Mouse (Mus musculus): ENCODE results near the gene Tle4.

Gene Tle4

DNA sequence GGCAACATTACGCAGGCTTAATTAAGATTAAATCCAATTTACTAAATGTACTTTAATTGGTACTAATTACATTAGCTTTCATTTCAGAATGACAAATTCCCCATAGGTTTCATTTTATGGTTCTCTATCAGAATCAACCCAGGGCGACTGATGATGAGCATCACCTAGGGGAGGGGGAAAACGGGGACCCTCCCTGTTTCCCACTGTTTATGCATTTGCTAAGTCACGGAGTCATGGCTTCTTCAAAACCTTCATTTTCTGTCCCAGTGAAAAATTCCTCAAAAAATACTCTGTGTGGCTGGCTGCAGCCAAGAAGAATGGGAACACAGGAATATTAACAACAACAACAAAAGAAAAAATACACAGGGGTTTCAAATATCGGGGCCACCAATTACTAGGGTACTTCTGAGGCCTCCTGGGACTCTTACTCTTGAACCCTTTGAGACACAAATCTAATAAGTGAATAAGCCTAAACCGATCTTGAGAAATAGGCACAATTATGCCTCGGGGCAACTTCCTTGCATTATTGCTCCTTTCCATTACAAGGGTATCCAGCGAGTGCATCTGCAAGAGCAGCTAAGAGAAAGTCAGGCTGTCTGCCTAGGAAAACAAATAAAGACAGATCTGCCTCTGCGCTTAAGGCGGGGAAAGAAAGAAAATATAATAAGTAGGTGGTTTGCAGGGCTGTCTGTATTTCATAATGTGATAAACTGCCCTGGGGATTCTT lies 5.9 kb downstream of the Tle4 start:
- DNase-seq (ENCODE audit: low read depth) = no peak

DNA sequence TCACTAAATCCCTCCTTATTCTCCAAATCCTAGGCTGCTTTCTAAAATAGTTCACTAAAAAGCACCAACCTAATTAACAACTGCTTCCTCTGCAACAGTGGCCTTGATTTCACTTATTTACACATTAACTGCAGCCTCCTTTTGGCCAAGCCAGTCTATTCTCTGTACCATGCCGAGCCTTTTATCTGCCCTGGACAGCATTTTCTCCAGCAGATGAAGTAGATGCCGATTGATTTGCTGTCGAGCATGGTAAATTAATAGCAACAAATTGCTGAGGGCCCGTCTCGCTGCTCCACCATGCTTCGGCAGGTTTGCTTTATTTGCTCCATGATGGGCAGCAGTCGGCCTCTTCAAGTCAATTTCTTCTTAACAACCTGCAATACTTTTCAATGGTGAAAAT lies 7.7 kb downstream of the Tle4 start:
- DNase-seq (ENCODE audit: low read depth) = no peak

DNA sequence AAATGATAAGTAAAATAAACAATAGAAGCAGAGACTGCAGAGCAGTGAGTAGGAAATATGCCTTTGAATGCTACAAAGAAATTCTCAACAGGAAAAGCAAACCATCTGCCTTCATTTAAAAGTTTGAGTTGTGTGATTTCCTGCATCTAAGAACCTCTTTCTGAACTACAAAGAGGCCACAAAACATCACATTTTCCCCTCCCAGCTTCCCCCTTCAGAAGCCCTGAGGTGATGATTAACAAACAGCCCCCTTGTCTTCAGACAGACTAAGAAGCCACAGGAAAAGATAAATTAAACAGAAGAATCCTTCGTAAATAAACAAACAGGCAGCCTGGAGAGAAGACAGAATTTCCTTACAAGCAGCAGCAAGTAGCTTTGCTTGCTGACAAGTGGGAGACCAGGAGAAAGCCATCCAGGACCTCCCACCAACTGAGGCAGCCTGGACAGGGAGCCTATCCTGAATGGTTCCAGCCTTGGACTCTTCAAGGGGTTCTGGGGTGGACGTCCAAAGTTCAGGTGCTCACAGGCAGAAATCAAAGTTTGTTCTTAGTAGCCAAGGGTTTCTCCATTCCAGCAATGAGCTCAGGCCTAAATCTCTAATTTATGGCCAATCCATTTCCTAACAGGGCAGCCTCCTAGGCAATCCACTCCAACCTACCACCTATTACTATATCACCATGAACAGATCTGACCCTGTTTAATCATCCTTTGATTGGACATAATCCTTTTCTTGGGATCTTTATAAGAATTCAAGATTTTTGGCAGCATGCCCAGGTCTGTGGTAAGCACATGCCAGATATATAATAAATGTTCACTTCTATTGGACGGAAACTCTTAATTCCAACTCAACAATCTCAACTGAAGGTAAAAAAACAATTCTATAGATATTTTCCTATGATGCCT lies 9.4 kb downstream of the Tle4 start:
- peak; percentile 86 for DNase-seq (ENCODE audit: low read depth)

DNA sequence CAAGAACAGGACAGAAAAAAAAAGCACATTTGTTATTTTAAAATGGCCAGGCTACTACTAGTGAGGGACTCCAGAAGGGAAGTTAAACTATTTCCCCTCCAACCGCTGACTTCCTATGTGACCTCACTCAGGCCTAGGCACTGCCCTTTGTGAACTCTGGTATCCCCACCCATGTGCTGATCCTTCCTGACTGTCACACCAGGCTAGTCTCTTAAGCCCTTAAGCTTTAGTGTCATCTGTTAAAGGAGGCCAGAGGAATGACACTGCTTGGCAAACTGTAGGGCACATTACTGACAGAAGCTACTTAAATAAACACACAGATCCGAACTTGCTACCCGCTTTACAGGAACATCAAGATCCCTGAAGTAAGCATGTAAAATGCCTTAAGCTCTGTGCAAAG lies 11.7 kb downstream of the Tle4 start:
- peak; percentile 37 for DNase-seq (ENCODE audit: low read depth)

DNA sequence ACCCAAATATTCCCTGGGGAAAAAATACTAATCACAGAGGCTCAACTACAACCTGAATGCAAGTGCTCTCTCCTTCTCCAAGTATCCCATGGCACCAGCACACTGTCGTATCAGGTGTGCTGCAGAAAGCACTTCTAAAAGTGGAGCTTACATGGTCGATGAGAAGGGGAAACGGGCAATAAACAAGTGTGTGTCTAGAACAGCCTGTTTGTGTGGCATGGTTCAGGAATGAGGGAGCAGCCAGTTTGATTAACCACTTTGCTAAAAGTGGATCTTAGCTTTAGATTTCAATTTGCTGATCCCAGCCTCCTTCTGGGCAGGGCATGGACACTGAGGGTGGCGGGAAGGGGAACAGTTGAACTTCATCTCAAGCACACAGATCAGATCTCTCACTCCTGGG lies 12.1 kb downstream of the Tle4 start:
- no peak for DNase-seq (ENCODE audit: low read depth)

DNA sequence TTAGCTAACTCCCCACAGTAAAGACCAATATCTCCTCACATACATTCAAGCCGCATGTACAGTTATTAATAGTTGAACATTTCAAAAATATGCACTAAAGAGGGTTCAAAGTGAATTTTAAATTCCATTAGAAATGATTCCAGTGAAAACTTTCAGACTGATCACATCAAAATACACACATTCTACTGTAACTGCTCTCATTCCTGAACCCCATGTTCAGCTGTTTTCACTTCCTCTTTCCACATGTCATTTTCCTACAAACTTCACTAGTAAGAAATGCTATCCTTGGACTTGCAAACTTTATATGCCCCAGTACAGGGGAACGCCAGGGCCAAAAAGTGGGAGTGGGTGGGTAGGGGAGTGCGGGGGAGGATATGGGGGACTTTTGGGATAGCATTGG lies 12.6 kb downstream of the Tle4 start:
- DNase-seq (ENCODE audit: low read depth) = no peak

DNA sequence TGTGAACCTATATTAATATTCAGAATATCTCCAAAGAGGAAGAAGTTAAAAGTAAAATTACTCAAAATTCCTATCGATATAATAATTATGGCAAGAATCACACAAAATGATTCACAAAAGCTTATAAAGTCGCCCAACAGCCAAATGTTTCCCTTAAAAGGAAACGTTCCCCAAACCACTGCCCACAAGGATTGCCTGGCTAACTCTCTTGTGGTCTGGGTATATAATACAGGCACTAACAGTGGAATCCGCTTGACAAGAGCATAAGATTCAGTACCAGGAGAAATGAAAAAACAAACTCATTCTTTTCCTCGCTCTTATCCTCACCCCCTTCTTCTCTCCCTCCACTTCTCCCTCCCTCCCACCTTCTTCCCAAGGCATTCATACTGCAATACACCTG lies 19.2 kb downstream of the Tle4 start:
- DNase-seq (ENCODE audit: low read depth) = no peak

DNA sequence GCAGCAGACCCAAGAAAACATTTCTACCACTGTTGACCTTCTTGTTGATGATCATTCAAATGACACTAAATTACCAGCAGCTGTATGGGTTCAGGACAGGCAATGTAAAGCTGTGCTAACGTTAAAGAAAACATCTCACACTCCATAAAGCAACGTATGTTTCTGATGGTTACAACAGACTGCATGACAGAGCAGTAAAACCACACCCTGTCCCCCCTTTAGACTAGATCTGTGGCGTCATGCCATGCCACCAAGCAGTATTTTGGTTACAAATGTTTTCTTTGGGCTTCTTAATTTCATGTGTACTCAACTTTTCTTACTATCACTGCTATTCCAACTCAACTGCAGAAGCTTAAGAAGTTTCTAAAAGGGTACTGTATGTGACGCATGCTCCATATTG lies 19.8 kb downstream of the Tle4 start:
- no peak for DNase-seq (ENCODE audit: low read depth)

DNA sequence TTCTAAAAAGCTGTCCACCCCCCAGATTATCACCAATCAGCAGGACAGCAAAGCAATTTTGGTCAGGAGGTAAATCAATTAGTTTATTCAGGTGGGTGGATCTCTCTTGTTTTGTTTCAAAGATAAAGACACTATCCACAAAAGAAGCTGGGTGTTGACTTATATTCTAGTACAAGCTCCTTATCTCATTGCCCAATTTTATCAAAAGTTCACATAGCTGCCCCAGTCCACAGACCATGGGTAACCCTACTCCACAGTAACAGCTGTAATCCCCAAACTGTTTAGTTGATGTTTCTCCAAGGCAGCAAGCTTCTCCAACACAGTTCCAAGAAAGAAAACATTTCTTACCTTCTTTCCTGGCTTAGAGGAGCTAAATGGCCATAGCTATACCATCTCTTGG lies 21.5 kb downstream of the Tle4 start:
- no peak for DNase-seq (ENCODE audit: low read depth)

DNA sequence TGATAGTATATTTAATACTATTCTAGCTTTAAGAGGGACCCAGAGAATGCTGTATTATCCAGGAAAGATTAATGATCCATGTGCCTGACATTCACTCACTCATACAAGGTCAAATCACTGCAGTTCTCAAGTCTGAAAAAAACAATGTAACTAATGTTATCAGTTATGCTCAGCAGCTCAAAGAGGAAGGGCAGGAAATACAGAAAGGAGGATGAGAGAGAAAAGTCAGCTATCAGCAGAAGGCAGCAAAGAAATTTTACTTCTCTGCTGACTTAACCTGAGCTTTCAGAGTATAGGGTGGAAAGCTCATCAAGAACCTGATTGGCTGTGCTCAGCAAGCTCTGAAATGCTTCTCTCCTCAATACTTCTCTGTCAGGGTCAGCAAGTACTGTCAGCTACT lies 29.0 kb downstream of the Tle4 start:
- DNase-seq (ENCODE audit: low read depth) = no peak

DNA sequence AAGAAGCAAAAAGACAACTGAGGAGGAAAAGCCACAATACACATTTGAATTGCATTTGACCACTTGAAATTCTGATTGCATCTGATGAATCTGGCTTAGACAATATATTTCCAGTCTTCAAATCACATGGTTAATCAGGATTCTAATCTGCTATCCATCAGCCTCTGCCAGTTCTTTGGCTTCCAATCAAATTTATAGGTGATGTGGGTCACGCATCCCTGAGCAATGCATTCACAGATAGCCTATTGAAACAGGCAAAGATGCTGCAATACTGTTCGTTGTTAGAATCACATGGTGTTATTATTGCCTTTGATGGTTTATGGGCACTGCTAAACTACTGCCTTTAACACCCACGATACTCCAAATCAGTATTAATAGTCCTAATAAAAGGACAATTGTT lies 30.8 kb downstream of the Tle4 start:
- no peak for DNase-seq (ENCODE audit: low read depth)

DNA sequence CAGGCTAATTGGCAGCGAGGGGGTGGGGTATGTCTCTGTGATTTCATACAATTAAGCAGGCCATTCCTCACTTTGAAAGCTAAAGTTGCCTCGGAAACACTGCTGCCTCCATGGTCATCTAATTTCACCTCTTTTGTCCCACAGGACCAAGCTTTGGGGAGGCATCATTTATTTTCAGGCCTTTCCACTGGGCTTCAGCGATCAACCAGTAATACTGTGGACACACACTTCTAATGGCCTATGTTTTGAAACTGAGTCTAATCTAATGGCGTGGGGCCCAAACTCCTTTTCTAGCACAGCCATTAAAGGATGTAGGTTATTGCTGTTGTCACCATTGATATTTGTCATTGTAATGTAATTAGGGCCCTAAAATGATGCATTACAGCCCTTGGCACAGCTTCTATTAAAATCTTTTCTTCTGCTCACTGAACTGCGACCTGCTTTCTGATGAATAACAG lies 31.3 kb downstream of the Tle4 start:
- DNase-seq (ENCODE audit: low read depth) = no peak

DNA sequence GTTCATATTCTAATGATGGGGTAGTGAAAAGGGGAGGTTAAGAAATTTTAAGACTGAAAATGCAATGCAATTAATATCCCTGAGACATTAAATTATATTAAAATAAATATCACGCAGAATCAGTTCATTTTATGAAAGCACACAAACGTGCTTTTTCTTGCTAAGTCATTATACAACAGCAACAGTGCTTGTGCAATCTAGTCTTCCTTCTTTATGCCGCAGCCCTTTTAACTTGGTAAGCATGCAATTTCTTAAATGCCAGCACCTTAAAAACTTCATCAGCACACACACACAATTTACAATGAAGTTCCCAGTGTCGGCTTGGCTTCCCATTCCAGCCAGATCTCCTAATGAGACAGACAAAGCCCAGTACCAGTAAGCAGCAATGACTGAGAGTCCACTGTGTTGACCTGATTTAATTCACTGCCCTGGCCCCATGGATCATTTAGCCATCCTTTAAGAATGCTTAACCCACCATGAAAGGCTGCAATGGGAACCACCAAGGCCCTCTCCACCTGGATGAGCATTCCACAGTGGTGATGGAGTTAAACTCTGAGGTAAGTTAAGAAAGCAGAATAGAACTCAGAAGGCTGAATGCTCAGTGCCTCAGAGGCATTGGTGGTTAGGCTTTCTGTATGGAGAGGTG lies 32.3 kb downstream of the Tle4 start:
- DNase-seq (ENCODE audit: low read depth) = no peak

DNA sequence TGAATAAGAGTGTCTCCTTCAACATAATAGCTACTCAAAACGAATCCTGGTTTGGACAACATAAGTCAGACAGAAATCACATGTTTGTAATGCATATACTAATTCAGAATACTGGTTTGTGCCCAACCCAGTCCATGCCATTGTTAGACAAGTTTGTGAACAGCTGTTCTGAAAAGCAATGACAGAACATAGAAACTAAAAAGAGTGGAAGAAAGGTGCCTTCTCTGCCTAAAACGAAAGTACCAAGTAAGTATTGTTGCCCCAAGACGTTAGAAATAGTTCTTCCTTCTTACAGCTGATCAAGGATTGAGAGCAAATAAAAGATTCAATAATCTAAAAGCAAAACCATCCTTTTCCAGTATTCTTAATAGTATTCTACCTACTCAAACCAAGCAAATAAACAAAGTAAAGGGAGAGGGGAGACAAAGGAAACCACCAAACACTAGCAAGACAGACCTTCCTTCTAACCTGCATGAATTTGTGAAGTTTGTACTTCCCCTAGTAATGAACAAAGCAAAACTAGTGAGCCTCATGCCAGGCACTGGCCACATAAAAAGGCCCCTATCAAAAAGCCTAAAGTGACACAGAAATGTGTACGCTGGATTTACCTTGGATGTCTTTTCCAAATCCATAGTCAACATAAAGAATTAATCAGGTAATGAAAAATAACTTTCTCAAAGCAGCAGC lies 34.4 kb downstream of the Tle4 start:
- DNase-seq (ENCODE audit: low read depth) = peak; percentile 51

DNA sequence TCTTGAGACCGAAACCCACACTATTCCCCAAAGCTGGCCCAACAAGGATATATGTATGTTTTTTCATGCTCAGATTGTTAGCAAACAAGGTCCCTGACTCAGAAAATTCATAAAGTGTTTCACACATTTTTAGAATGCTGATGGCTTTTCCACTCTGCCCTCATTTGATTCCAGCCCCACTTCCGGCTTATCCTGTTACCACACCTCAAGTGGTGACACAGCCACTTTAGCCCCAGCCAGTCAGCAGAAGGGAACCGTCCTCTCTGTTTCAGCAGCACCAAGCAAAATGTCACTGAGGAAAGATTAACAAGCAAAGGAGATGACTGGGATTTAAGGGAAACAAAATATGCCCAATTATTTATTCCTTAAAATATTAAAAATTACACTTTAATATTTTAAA lies 50.0 kb downstream of the Tle4 start:
- no peak for DNase-seq (ENCODE audit: low read depth)

DNA sequence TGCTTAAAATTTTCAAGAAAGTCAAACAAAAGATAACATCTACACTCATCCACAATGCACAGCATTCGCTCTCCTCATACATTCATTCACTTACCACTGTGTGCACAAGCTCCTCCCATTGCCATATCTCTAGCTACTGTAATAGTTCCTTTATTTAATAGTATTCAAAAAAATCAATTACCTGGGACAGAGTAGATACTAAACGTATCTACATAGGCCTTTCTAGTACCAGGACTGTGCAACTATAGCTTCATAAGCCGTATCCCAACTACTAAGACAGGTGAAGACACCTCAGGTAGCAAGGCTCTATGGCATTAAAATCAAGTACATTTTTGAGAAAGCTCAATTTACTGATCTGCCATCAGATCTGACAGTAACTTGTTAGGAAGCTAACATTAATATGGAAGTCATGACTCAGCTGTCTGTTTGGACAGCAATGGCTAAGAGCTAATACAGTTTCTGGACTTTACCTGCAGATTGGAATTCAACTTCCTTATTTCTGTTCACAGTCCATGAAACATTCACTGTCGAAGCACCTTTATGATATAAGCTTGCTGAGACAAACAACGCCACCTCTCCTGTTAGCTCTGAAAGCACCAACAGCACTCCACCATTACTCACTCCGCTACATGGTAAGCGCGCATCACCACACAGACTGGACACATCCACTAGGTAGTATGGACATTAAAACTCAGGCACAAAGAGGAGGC lies 50.6 kb downstream of the Tle4 start:
- DNase-seq (ENCODE audit: low read depth) = no peak

DNA sequence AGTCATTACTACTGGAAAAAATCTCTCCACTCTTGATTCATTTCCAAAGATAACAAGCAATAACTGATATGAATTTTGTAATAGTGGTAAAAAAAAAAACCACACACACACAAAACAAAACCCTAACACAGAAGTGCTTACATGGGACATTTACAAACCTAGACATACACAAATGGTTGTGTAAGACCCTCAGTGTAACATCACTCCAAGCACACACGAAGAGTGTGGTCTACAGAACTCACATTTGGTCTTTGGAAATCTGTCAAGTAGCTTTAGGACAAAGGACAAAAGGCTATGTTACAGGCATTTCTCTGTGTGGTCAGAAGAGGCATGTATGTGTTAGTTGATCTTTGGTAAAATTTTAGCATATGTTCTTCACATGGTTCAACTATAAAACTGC lies 52.4 kb downstream of the Tle4 start:
- no peak for DNase-seq (ENCODE audit: low read depth)

DNA sequence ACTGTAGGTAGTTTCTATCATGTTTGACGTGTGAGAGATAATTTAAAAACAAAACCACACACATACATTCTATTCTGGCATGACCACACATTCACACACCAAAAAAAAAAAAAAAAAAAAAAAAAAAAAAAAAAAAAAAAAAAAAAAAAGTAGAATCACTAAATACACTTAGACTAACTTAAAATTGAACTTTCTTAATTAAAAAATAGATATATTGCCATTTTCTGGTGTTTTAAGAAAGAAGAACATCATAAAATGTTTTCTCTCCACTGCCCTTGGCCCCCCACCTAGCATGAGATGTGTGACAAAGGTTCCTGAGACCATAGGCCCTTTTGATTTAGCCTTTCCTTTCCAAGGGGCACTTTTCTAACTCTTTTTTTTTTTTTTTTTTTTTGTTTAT lies 54.5 kb downstream of the Tle4 start:
- no peak for DNase-seq (ENCODE audit: low read depth)

DNA sequence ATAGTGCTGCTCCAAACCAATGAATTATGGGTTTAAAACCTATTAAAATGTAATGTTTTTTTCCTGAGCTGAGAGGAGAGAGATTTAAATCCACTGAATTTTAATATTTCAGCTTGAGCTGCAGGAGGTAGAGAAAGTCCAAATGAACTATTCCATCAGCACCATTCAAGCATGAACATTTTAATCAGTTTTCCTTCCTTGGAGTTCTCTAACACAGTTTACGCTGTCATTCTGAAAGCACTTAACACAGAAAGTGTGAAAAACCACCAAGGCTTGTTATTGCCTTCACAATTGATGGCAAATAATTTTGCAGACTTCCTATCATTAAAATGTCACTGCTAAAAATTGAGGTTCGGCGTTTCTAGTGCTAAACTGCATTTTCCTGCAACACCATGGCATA lies 57.2 kb downstream of the Tle4 start:
- no peak for DNase-seq (ENCODE audit: low read depth)

DNA sequence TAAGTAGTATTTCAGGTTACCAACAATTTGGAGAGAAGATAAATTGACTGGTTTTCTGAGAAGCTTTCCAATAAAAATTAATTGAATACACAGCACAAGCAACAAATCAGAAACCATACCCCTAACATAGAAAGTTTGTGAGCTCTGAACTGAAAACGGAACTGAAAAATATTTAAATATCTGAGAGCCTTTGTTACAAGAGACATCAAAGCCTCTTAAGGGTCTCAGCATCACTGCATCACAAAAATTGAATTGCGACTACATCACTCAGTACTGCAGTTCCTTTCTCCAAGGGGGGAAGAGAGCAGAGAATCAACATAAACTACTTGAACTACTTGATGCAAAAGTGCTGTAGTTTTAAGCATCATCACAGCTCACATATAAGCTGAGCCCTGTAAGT lies 61.2 kb downstream of the Tle4 start:
- no peak for DNase-seq (ENCODE audit: low read depth)

DNA sequence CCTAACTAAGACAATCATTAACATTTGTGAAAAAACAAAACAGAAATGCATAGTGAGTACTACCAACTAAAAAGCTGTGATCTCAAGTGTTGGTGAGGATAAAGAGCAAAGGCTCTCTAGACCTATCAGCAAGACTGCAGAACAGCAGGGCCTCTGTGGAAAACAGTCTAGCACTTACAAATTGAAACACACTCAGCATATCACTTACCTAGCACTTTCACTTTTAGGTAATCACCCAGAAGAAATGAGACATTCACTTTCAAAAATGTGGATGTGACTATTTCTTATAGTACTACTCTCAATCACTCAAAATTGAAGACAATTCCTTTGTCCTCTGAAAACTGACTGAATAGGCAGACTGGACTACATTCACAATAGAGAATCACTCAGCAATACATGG lies 63.4 kb downstream of the Tle4 start:
- DNase-seq (ENCODE audit: low read depth) = no peak

DNA sequence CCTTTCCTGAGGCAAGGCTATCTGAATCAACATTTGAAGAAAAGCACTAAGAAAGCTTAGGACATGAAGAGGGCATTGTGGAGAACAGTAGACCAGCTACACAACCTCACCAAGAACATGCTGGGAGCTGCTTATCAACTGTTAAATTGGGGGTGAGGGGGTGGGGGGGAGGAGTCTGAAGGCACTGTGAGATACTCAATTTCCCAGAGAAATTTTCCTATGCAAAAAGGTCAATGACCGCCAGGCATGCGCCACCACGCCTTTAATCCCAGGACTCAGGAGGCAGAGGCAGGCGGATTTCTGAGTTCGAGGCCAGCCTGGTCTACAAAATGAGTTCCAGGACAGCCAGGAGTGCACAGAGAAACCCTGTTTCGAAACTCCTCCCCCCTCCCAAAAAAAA lies 65.0 kb downstream of the Tle4 start:
- no peak for DNase-seq (ENCODE audit: low read depth)

Data from naive thymus-derived CD4-positive, alpha-beta T cell, adult 2 months (primary cell).